Mouse (Mus musculus): ENCODE results near the gene Akap14.

Akap14 gene

GRCm38 (mm10) chrX:37103826-37104225, 64.8 kb downstream of the Akap14 start:
- no peak for DNase-seq (ENCODE audit: low spot score)

Data from ovary, postnatal 36 days (tissue).